Mouse (Mus musculus): ENCODE measurements at regions not wholly inside any gene's neighbourhood (a gene's known extent, or its start where the extent isn't known, plus 50 kb on each side); places are given as distances from the start of the nearest gene placed in this dataset.

DNA sequence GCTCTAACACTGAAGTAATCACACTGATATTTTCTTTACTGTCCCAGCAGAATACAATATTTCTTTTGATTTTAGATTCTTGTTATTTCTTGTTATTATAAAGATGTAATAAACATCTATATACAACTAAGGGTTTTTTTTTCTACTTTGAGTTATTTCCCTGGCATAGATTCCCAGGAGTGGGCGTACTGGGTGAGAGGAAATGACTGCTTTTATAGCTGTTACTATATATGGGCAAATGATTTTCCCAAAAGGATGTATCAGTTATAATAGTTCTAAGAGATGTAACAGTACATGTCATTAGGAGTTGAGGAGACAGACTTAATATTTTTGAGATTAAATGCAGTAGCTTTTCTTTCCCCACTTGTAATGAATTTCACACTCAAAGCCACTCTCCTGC lies 109.6 kb downstream of the E030025P04Rik start:
- H3K4me3 ChIP-seq (replicated peaks): no peak overlapping the region
- no peak overlapping the region for H3K4me2 ChIP-seq
- no peak for ATAC-seq (ENCODE audit: insufficient read depth, low FRiP score, low read depth)
- H3K4me1 ChIP-seq: no peaks in the 10 kb centered on the region
- no peak overlapping the region for H3K27ac ChIP-seq
- 61% methylated on average over 1 of the region's 1 CpGs for WGBS
- no peaks in the 10 kb centered on the region for H3K27me3 ChIP-seq (replicated peaks)
- H3K36me3 ChIP-seq: no peaks in the 10 kb centered on the region
- no peaks in the 10 kb centered on the region for H3K9me3 ChIP-seq
- no peak overlapping the region for H3K9ac ChIP-seq

DNA sequence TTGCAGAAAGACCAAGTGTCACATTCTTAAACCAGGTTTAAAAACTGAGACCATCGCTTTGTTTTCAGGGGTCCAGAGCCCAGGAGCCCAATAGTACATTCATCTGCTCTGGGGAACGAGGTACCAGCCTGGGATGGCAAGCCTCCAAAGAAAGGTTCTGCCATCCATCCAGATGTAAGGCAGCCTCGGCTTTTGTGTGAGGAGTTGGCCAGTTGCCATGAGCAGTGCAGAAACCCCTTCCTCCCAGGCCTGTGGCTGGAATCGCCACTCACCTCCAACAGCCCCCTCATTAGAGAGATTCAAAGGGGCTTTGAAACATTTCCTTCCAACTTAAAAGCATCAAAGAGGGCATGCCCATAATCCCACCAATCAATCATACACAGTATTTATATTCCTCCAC lies 110.1 kb downstream of the E030025P04Rik start:
- H3K4me3 ChIP-seq (replicated peaks): no peak overlapping the region
- H3K27ac ChIP-seq: no peak overlapping the region
- no peaks in the 10 kb centered on the region for H3K4me1 ChIP-seq
- H3K4me2 ChIP-seq: no peak overlapping the region
- no peaks in the 10 kb centered on the region for H3K27me3 ChIP-seq (replicated peaks)
- no peak overlapping the region for H3K9ac ChIP-seq
- no peaks in the 10 kb centered on the region for H3K36me3 ChIP-seq
- H3K9me3 ChIP-seq: no peaks in the 10 kb centered on the region
- no peak for ATAC-seq (ENCODE audit: insufficient read depth, low FRiP score, low read depth)
- WGBS: 42% methylated on average over 4 of the region's 4 CpGs

DNA sequence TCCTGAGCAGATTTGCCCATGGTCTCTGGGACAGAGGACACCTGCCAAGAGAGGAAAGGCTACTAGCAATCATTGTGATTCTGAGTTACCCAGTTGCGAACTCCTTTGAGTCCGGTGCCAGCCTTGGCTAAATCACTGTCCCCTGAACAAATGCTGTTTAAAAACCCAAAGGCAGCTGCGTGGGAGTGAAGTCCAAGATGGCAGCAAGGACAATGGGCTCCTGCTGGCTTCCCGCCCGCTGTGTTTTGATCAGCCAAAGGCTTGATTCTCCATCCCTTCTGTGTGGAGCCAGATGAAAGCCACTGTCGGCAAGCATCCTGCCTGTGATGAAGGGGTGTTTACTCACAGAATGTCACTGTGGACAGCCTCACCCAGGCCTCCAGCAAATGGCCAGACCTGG lies 111.4 kb downstream of the E030025P04Rik start:
- no peaks in the 10 kb centered on the region for H3K27me3 ChIP-seq (replicated peaks)
- no peak overlapping the region for H3K4me3 ChIP-seq (replicated peaks)
- no peaks in the 10 kb centered on the region for H3K36me3 ChIP-seq
- no peak overlapping the region for H3K9ac ChIP-seq
- H3K4me2 ChIP-seq: no peak overlapping the region
- ATAC-seq (ENCODE audit: insufficient read depth, low FRiP score, low read depth): no peak
- no peaks in the 10 kb centered on the region for H3K4me1 ChIP-seq
- no peak overlapping the region for H3K27ac ChIP-seq
- WGBS: 55% methylated on average over 6 of the region's 6 CpGs
- H3K9me3 ChIP-seq: no peaks in the 10 kb centered on the region

DNA sequence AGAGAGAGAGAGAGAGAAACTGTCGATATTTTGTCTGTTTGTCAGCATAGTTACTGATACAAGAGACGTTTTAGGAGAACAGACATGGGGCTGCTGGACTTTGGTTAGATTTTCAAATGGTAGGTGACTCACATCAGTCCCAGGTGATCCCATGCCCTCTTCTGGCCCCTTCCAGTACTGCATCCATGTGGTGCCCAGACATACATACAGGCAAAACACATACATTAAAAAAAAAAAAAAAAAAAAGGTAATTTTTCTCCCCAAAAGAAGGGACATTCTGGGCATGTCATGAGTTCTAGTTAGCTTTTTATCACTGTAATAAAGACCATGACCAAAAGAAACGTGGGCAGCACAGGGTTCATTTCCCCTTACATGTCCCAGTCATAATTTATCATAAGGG lies 110.3 kb downstream of the Axin2 start:
- Histone ChIP-seq H3K27ac (no peak overlapping the region), H3K27me3 (replicated peaks) (no peaks in the 10 kb centered on the region), H3K9me3 (no peaks in the 10 kb centered on the region), H3K4me1 (no peaks in the 10 kb centered on the region), H3K4me3 (replicated peaks) (no peak overlapping the region), H3K4me2 (no peak overlapping the region), H3K36me3 (no peaks in the 10 kb centered on the region), H3K9ac (no peak overlapping the region)
- WGBS: 22% methylated on average over 3 of the region's 3 CpGs
- no peak for ATAC-seq (ENCODE audit: insufficient read depth, low FRiP score, low read depth)

DNA sequence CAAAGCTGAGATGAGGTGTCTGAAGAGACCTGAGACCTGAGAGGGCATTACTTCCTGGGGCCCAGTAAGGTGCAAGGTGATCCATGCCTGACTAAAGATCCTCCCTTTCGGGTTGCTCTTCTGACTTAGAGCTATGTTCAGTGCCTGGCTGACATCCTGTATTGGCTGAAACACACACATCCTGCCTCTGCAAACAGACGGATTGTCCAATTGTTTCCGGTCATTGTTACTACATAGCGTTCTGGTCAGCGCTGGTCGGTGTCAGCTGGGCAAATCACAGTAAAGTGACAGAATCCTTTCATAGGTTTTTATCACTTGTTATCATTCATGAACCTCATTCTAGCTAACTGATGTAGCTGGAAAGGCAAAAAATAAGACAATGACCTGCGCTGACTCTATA lies 109.7 kb downstream of the Axin2 start:
- Histone ChIP-seq H3K4me1 (no peaks in the 10 kb centered on the region), H3K27me3 (replicated peaks) (no peaks in the 10 kb centered on the region), H3K4me3 (replicated peaks) (no peak overlapping the region), H3K9ac (no peak overlapping the region), H3K9me3 (no peaks in the 10 kb centered on the region), H3K27ac (no peak overlapping the region), H3K4me2 (no peak overlapping the region), H3K36me3 (no peaks in the 10 kb centered on the region)
- ATAC-seq (ENCODE audit: insufficient read depth, low FRiP score, low read depth): no peak
- 69% methylated on average over 7 of the region's 7 CpGs for WGBS

DNA sequence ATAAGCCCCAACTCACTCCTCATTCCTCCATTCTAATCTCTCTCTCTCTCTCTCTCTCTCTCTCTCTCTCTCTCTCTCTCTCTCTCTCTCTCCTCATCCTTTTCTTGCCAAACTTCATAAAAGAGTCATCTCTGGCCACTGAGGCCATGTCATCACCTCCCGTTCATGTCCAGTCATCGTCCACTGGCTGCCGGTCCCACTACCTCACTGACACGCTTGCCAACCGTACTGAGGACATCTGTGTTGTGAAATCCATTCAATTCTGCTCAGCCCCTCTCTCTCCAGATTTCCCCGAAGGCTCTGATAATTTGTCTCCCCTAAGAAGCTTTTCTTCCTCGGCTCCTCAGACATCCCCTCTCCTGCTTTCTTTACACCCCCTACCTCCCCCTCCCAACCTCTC lies 94.7 kb downstream of the Axin2 start:
- Histone ChIP-seq H3K4me2 (no peak overlapping the region), H3K9ac (no peak overlapping the region), H3K4me3 (replicated peaks) (no peak overlapping the region), H3K4me1 (no peaks in the 10 kb centered on the region), H3K36me3 (no peaks in the 10 kb centered on the region), H3K9me3 (no peaks in the 10 kb centered on the region), H3K27me3 (replicated peaks) (no peaks in the 10 kb centered on the region), H3K27ac (no peak overlapping the region)
- ATAC-seq (ENCODE audit: insufficient read depth, low FRiP score, low read depth): no peak
- 69% methylated on average over 7 of the region's 7 CpGs for WGBS

DNA sequence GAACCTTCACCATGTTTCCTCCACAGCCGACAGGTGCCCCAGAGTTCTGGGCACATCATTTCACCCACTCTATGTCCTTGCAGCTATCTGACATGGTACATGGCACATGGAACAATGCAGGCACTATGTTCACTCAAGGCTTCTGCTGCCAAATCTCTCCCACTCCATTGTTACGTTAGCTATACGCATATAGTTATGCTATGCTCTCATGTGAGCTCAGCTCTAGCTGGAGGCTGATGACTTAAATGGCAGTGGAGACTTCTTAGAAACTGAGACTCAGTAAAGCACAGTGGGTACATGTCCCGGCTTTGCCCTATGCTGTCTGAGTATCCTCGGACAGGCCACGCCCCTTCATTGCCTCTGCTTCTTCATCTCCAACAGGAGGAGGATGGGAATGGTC lies 91.0 kb downstream of the Axin2 start:
- no peak overlapping the region for H3K27ac ChIP-seq
- no peak overlapping the region for H3K9ac ChIP-seq
- H3K4me1 ChIP-seq: no peaks in the 10 kb centered on the region
- no peaks in the 10 kb centered on the region for H3K9me3 ChIP-seq
- no peaks in the 10 kb centered on the region for H3K27me3 ChIP-seq (replicated peaks)
- H3K36me3 ChIP-seq: no peaks in the 10 kb centered on the region
- no peak overlapping the region for H3K4me2 ChIP-seq
- H3K4me3 ChIP-seq (replicated peaks): no peak overlapping the region
- ATAC-seq (ENCODE audit: insufficient read depth, low FRiP score, low read depth): no peak
- 89% methylated on average over 6 of the region's 6 CpGs for WGBS

DNA sequence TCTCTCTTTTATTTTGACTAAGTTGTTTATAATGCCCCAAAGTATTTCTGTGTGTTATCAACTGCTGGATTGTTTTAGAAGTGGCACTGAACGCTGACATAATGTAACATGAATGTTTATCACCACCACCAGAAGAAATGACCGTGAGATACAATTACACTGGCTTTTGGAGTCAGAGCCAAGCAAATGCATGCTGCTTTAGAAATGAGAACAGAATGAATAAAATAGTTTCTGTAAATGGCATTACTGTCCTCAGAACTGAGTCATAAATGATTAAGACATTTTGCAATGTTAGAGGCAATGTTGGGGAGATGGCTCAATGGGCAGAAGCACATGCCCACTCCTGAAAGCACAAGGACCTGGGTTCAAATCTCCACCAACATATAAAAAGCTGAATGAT lies 88.7 kb downstream of the Axin2 start:
- Histone ChIP-seq H3K4me1 (no peaks in the 10 kb centered on the region), H3K27me3 (replicated peaks) (no peaks in the 10 kb centered on the region), H3K27ac (no peak overlapping the region), H3K4me3 (replicated peaks) (no peak overlapping the region), H3K36me3 (no peaks in the 10 kb centered on the region), H3K9ac (no peak overlapping the region), H3K4me2 (no peak overlapping the region), H3K9me3 (no peaks in the 10 kb centered on the region)
- 50% methylated on average over 2 of the region's 2 CpGs for WGBS
- ATAC-seq (ENCODE audit: insufficient read depth, low FRiP score, low read depth): no peak

DNA sequence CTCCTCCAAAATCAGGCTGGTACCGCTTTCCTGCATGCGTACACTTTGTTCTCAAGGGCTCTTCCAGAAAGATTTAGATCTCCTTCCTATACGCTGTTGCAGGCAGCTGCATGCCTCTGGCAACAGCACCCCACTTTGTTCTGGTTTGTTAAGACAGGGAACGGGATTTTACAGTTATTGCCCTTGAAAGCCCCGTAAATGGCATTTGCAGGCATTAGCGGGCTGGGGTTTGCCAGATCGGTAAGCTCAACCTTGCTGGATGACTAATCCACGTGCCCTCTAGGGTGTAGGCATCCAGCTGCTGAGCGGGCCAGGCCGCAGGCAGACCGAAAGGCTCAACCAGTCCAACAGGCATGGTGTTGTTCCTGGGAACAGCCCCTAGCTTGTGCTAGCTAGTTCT lies 85.5 kb downstream of the Axin2 start:
- no peak overlapping the region for H3K27ac ChIP-seq
- no peaks in the 10 kb centered on the region for H3K4me1 ChIP-seq
- no peaks in the 10 kb centered on the region for H3K27me3 ChIP-seq (replicated peaks)
- no peak overlapping the region for H3K9ac ChIP-seq
- H3K4me3 ChIP-seq (replicated peaks): no peak overlapping the region
- 91% methylated on average over 11 of the region's 11 CpGs for WGBS
- no peak overlapping the region for H3K4me2 ChIP-seq
- no peaks in the 10 kb centered on the region for H3K9me3 ChIP-seq
- no peak for ATAC-seq (ENCODE audit: insufficient read depth, low FRiP score, low read depth)
- H3K36me3 ChIP-seq: no peaks in the 10 kb centered on the region

Data from stomach, embryonic 15.5 days (tissue).